Mouse (Mus musculus): ENCODE results near the gene Gm45837. TPM values are rescaled to one million over a fixed set of nuclear protein-coding genes. Genes with fewer than 3 reads are reported as not detected.

Gm45837 gene
- polyA plus RNA-seq, 1 experiment from 2014 or later = not detected

DNA sequence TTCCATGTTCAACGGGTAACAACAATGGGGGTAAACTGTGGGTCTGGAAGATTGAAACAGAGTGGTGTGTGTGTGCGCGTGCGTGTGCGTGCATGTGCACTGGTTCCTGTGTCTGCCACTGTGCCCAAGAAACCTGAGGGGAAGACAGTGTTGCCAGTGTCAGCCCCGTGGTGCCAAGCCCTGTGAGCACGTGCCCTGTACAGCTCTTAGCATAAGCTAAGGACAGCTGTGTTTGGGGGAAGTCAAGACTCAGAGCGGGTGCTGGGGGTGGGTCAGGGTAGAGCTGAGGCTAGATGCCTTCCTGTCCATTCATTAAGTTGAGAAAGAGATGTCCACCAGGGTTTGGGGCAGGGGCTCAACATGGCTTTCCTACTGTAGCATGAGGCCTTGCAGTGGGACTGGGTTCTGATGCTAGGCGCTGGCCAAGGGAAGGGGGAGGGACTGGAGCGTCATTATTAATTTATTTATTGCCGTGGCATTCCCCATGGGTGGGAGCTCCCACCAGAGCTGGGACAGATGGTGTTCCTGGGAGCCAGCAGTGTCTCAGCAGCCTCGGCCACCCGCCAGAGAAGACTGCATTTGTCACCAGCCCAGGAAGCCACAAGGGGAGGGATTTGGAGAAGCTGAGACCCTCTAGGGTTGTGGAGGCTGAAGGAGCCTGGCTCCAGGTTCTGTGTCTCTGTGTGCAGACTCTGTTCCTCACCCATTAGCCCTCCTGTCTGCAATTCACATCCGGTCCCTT, 51.8 kb downstream of the Gm45837 start:
- Histone ChIP-seq H3K9me3 (no peaks in the 10 kb centered on the region), H3K27me3 (replicated peaks) (no peaks in the 10 kb centered on the region), H3K36me3 (no peaks in the 10 kb centered on the region), H3K4me2 (replicated peaks) (no peak overlapping the region), H3K4me1 (peaks cover 29% of the 10 kb centered on the region), H3K27ac (no peak overlapping the region), H3K4me3 (no peak overlapping the region), H3K9ac (no peak overlapping the region)
- 67% methylated on average over 14 of the region's 14 CpGs for WGBS
- ATAC-seq (ENCODE audit: low FRiP score, low read depth) = no peak

DNA sequence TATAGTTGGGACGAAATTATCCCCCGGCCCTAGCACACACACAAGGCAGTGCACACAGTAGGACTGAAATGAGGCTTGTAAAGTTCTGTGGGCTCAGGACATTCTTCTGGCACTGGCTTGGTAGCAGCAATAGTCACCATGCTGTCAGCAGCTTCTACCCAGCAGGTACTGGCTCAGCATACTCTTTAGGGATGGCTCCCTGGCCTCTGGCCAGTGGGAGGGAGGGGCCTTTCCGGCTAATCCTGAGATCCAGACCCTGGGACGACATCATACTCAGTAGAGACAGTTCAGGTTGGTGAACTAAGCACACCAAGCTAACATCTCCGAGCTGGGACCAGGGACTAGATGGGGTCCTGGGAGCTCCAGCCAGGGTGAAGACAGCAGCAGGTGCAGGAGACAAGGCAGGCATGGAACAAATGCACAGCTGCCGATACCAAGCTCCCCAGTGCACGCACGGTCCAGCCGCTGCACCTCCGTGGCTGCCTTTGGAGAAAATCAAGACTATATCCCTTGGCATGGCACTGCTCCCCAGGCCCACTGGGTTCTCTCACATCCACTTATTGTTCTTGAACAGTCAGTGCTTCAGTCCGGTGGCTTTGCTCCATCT, 53.1 kb downstream of the Gm45837 start:
- H3K36me3 ChIP-seq = no peaks in the 10 kb centered on the region
- H3K4me2 ChIP-seq (replicated peaks) = no peak overlapping the region
- ATAC-seq (ENCODE audit: low FRiP score, low read depth) = no peak
- H3K9me3 ChIP-seq = no peaks in the 10 kb centered on the region
- no peak overlapping the region for H3K9ac ChIP-seq
- no peak overlapping the region for H3K4me3 ChIP-seq
- peaks cover 29% of the 10 kb centered on the region for H3K4me1 ChIP-seq
- H3K27ac ChIP-seq = no peak overlapping the region
- H3K27me3 ChIP-seq (replicated peaks) = no peaks in the 10 kb centered on the region
- 82% methylated on average over 11 of the region's 11 CpGs for WGBS

DNA sequence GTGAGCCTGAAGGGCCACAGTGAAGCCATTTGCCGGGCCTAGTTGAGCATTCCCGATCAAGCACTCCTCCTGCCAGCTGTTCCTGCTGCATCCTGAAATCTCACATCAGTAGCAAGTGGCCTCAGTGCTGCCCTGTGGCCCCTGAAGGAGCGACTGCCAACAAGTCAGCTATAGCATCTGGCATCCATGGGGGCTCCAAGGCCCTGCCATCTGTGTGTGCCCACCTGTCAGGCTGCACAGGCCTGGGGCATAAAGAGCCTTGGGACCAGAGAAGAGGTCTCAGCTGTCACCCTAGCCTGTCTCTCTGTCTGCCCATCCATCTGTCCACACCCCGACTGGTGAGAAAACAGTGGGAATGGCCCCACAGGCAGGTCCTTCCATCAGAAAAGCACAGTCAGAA, 54.2 kb downstream of the Gm45837 start:
- Histone ChIP-seq H3K4me1 (peaks cover 29% of the 10 kb centered on the region), H3K36me3 (no peaks in the 10 kb centered on the region)

DNA sequence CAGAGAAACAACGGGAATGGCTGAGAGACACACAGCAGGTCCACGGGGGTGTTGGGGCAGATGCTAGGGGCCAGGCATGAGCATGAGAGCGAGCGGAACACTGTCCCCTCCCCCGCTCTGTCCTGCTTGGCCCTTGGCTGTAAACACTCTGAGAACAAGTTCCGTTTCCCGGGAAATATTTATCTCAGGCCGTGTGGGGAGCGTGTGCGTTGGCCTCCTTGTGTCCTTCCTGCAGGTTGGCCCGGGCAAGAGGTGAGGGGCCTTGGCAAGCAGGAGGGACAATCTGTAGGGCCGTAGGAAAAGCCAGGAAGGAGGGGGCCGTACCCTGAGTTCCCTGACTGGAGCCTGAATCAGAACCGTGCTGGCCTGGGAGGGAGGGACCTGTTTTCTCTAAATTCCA, 54.7 kb downstream of the Gm45837 start:
- ATAC-seq (ENCODE audit: low FRiP score, low read depth) = no peak; the same call in 1 of the 2 replicates
- peaks cover 26% of the 10 kb centered on the region for H3K4me1 ChIP-seq
- H3K4me2 ChIP-seq (replicated peaks) = no peak overlapping the region
- no peak overlapping the region for H3K4me3 ChIP-seq
- H3K36me3 ChIP-seq = no peaks in the 10 kb centered on the region
- no peak overlapping the region for H3K9ac ChIP-seq
- no peak overlapping the region for H3K27ac ChIP-seq
- WGBS = 63% methylated on average over 14 of the region's 14 CpGs
- no peaks in the 10 kb centered on the region for H3K9me3 ChIP-seq
- no peaks in the 10 kb centered on the region for H3K27me3 ChIP-seq (replicated peaks)

More for the DNA sequence above, 54.2 kb downstream of the Gm45837 start:
- Histone ChIP-seq H3K4me2 (replicated peaks) (no peak overlapping the region), H3K9me3 (no peaks in the 10 kb centered on the region), H3K4me3 (no peak overlapping the region), H3K9ac (no peak overlapping the region), H3K27ac (no peak overlapping the region), H3K27me3 (replicated peaks) (no peaks in the 10 kb centered on the region)
- 68% methylated on average over 4 of the region's 4 CpGs for WGBS
- ATAC-seq (ENCODE audit: low FRiP score, low read depth) = no peak

DNA sequence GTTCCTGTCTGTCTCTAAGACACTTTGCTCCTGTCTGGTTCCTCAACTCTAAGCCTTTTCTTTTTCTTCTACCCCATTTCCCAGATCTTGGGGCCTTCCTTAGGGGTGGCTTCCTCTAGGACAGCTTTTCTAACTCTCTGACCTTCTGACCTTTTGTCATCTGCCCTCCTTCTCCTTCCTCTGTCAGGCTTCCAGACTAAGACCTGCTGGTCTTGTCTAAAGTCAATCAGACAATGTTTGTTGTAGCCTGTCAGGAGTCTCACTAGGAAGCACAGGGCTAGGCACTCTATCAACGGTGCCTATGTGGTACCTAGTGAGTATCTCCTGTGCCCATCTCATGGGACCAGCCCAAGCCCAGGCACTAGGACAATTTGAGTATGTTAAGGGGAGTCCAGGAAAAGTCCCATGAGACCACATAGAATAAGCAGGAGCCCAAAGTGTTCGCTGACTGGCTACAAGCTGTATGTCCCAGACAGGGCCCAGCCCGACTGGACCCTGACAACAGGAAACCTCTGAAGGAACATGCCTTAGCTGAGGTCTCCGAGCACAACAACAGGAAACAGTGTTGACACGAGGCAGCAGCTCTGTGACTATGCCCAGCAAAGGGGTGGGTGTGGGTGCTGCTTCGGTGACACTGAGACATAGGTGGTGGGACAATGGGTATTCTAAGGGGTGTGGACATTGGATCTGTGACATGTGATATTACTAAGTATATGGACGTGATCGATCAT, 55.3 kb downstream of the Gm45837 start:
- no peak overlapping the region for H3K27ac ChIP-seq
- WGBS = 89% methylated on average over 8 of the region's 8 CpGs
- H3K4me2 ChIP-seq (replicated peaks) = no peak overlapping the region
- peaks cover 22% of the 10 kb centered on the region for H3K4me1 ChIP-seq
- no peak for ATAC-seq (ENCODE audit: low FRiP score, low read depth)
- no peaks in the 10 kb centered on the region for H3K27me3 ChIP-seq (replicated peaks)
- no peak overlapping the region for H3K4me3 ChIP-seq
- no peak overlapping the region for H3K9ac ChIP-seq
- H3K9me3 ChIP-seq = no peaks in the 10 kb centered on the region
- no peaks in the 10 kb centered on the region for H3K36me3 ChIP-seq

DNA sequence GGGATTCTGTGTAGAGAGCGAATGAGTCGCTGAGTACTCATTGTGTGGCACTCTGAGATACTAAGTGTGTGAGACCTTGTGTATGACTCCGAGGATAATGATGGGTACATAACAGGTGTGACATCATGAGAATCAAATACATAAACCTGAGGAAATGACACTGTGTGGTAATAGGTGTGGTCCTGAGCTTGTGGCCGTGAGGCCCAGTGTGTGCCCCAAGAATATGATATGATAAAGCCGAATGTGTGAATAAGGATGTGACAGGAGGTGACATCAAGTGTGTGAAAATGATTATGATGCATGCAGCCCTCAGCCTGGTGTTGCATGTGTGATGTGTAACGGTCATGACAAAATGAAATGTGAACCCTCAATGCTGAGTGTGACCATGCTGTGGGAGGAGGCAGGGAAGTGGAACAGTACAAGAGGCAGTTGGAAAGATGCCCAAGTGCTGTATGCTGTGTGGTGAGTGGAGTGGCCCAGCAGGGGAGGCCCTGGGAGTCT, 55.9 kb downstream of the Gm45837 start:
- no peak overlapping the region for H3K4me2 ChIP-seq (replicated peaks)
- no peaks in the 10 kb centered on the region for H3K27me3 ChIP-seq (replicated peaks)
- H3K4me3 ChIP-seq = no peak overlapping the region
- H3K9ac ChIP-seq = no peak overlapping the region
- no peak for ATAC-seq (ENCODE audit: low FRiP score, low read depth)
- H3K4me1 ChIP-seq = peaks cover 22% of the 10 kb centered on the region
- WGBS = 90% methylated on average over 6 of the region's 6 CpGs
- H3K27ac ChIP-seq = no peak overlapping the region
- H3K36me3 ChIP-seq = no peaks in the 10 kb centered on the region
- no peaks in the 10 kb centered on the region for H3K9me3 ChIP-seq

DNA sequence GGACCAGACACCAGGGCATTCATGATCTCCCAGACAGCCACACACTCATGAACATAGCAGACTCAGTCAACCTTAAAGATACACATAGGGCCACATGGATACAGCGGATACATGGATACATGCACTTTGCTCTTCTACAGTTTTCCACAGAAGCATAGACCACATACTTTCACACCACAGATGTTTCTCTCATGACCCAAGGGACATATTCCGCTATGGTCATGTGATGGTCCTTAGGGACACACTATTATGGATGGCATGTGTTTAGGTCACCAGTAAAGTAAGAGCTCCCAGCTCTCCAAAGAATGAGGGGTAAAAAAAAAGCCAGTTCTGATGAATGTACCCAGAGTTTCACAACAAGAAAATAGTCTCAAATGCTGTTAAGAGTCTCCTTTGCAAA, 60.7 kb downstream of the Gm45837 start:
- WGBS = 90% methylated on average over 2 of the region's 2 CpGs
- Histone ChIP-seq H3K4me1 (peaks cover 6% of the 10 kb centered on the region), H3K27ac (no peak overlapping the region), H3K4me3 (no peak overlapping the region), H3K9ac (no peak overlapping the region), H3K4me2 (replicated peaks) (no peak overlapping the region), H3K9me3 (no peaks in the 10 kb centered on the region), H3K27me3 (replicated peaks) (no peaks in the 10 kb centered on the region), H3K36me3 (no peaks in the 10 kb centered on the region)
- ATAC-seq (ENCODE audit: low FRiP score, low read depth) = no peak

DNA sequence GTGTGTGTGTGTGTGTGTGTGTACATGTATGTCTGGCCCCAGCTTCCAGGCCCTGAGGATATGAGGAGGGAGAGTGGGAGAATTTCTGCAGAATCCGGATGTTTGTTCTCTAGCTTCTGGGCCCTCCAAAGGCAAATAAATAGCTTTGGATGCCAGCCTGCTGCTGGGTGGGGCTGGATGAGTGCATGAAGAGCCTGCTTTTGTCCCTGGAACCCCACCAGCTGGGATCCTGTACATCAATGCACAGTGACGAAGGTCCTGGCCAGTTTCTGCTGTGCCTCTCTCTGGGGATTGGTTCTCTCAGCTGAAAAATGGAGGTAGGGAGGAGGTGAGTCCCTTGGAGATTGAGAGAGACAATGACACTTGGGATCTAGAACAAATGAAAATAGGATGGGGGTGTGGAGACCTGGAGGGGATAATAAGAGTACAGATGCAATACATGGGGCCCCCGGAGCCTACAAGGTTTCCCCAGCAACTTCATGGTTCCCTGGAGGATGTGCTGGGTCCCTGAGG, 61.3 kb downstream of the Gm45837 start:
- no peak overlapping the region for H3K27ac ChIP-seq

DNA sequence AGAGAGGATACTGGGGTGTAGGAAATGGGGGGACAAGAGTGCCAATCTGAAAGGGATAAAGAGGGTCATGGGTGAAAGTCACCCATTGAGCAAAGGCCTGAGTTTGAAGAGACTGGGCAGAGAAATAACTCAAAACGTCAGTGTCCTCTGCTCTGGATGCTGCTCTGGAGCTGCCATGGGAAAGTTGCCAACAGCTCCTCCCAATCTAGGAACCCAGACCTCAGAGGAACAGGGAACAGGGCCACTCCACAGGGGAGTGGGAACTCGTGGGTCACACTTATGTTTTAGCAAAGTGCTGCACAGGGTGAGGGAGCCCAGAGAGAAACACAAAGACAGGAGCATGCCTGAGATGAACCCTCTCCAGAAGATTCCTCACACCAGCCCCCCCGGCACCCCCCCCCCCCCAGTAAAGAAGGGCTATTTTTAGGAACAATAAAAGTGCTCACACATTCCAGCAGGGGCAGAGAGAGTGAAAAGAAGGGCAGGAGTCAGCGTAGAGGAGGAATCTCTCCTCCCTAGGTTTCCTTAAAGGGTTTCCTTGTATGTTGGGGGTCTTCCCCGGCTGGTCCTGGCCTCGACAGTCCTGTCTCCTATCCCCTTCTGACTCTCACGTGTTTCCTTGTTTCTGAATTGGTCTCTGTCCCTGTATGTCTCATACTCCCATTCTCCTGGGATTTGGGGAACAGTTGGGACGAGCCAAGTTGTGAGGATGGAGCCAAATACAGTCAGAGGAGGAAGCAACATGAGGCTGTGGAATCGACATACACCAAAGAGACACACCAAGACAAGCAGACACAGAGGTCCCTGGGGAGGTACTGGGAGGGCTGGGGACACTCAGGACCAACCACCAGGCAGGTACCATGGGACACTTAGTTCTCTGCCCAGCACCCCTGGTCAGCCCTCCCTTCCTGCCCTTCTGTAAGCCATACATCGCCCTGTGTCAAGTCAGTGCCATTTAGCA, 62.2 kb downstream of the Gm45837 start:
- 50% methylated on average over 10 of the region's 10 CpGs for WGBS
- ATAC-seq (ENCODE audit: low FRiP score, low read depth) = no peak
- Histone ChIP-seq H3K27ac (no peak overlapping the region), H3K4me2 (replicated peaks) (no peak overlapping the region), H3K27me3 (replicated peaks) (no peaks in the 10 kb centered on the region), H3K9me3 (no peaks in the 10 kb centered on the region), H3K9ac (no peak overlapping the region), H3K4me3 (no peak overlapping the region), H3K4me1 (peaks cover 6% of the 10 kb centered on the region; the same call in 1 of the 2 replicates), H3K36me3 (no peaks in the 10 kb centered on the region)

More for the DNA sequence above, 61.3 kb downstream of the Gm45837 start:
- H3K4me2 ChIP-seq (replicated peaks) = no peak overlapping the region
- no peak overlapping the region for H3K9ac ChIP-seq
- no peak overlapping the region for H3K4me3 ChIP-seq
- H3K27me3 ChIP-seq (replicated peaks) = no peaks in the 10 kb centered on the region
- H3K36me3 ChIP-seq = no peaks in the 10 kb centered on the region
- H3K4me1 ChIP-seq = peaks cover 6% of the 10 kb centered on the region; the same call in 1 of the 2 replicates
- no peaks in the 10 kb centered on the region for H3K9me3 ChIP-seq
- 71% methylated on average over 3 of the region's 3 CpGs for WGBS
- ATAC-seq (ENCODE audit: low FRiP score, low read depth) = no peak

DNA sequence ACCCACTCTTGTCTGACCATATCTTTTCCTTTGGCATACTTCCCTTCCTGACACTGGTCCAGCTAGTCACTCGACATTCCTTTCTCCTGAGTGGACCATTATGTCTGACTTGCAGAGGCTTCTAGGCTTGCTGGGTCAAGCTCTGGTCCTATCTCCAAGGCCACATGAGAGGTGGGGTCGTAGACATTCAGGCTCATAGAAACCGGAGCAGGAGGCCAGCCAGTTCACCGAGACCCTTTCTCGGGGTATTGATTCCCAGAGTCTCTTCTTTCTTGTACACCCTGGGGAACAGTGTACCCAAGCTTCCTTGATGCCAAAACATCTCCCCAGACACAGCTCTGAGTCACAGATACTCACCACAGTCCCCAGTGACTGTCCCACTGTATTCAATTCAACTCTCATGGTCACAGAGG, 63.7 kb downstream of the Gm45837 start:
- Histone ChIP-seq H3K27me3 (replicated peaks) (no peaks in the 10 kb centered on the region), H3K9ac (no peak overlapping the region), H3K36me3 (no peaks in the 10 kb centered on the region), H3K4me1 (peaks cover 15% of the 10 kb centered on the region; the same call in 1 of the 2 replicates), H3K4me3 (no peak overlapping the region), H3K9me3 (no peaks in the 10 kb centered on the region), H3K4me2 (replicated peaks) (no peak overlapping the region), H3K27ac (no peak overlapping the region)
- no peak for ATAC-seq (ENCODE audit: low FRiP score, low read depth)
- WGBS = 90% methylated on average over 5 of the region's 5 CpGs

DNA sequence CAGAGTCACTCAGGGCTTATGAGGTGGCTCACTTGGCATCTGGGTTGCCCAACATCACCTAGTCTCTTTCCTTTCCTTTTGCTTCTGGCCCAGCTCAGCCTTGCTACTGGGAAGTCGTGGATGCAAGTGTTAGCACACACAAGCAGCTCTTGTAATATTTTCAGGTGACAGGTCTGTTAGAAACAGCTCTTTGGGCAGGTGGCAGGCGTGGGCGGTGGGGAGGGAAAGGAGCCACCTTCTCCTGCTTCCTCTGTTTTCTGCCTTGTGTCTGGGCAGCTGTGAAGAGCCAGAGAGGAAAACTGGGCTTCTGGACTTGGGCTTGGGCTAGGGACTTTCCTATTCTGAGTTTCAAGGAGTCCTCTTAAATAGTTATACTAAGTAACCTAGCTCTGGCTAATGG, 65.3 kb downstream of the Gm45837 start:
- Histone ChIP-seq H3K4me1 (peaks cover 15% of the 10 kb centered on the region; the same call in 1 of the 2 replicates), H3K4me3 (no peak overlapping the region), H3K27me3 (replicated peaks) (no peaks in the 10 kb centered on the region), H3K9ac (no peak overlapping the region), H3K27ac (no peak overlapping the region), H3K9me3 (no peaks in the 10 kb centered on the region), H3K4me2 (replicated peaks) (no peak overlapping the region), H3K36me3 (no peaks in the 10 kb centered on the region)
- 82% methylated on average over 3 of the region's 3 CpGs for WGBS
- no peak for ATAC-seq (ENCODE audit: low FRiP score, low read depth)

Data from neural tube, embryonic 12.5 days (tissue).